Mouse (Mus musculus): Measurements from ENCODE around the gene Slc22a4.
"Not testable (repeated sequence)": the region's sequence is repeated elsewhere in the genome, so short reads cannot be mapped to it uniquely, and the experiment has no call there.

Gene Slc22a4

GRCm38 (mm10) chr11:54056132-54056531 lies 28.2 kb upstream of the Slc22a4 start:
- DNase-seq, result peak; percentile 52

- no peak for DNase-seq
These were observed 26.4 kb upstream of the Slc22a4 start for GRCm38 (mm10) chr11:54054257-54054656.

- no peak for DNase-seq
These were observed 25.2 kb upstream of the Slc22a4 start for GRCm38 (mm10) chr11:54053090-54053489.

- DNase-seq, result no peak
These were observed 24.2 kb upstream of the Slc22a4 start for GRCm38 (mm10) chr11:54052128-54052527.

- no peak for DNase-seq
These were observed 23.3 kb upstream of the Slc22a4 start for GRCm38 (mm10) chr11:54051161-54051560.

GRCm38 (mm10) chr11:54050205-54050604 lies 22.3 kb upstream of the Slc22a4 start:
- peak; percentile 75 for DNase-seq

GRCm38 (mm10) chr11:54040676-54041075 lies 12.8 kb upstream of the Slc22a4 start:
- no peak for DNase-seq

- DNase-seq, result not testable (repeated sequence)
These were observed 5.0 kb upstream of the Slc22a4 start for GRCm38 (mm10) chr11:54032872-54033271.

- no peak for DNase-seq
These were observed 1.1 kb upstream of the Slc22a4 start for GRCm38 (mm10) chr11:54028997-54029396.

- DNase-seq, result no peak
These were observed 503 bp downstream of the Slc22a4 start for GRCm38 (mm10) chr11:54027131-54028043.

- no peak for DNase-seq
These were observed 1.3 kb downstream of the Slc22a4 start for GRCm38 (mm10) chr11:54026491-54027041.

GRCm38 (mm10) chr11:54021396-54022093 lies 6.3 kb downstream of the Slc22a4 start:
- DNase-seq, result no peak

GRCm38 (mm10) chr11:54018893-54019732 lies 8.8 kb downstream of the Slc22a4 start:
- no peak for DNase-seq

- no peak for DNase-seq
These were observed 10.3 kb downstream of the Slc22a4 start for GRCm38 (mm10) chr11:54017596-54017995.

GRCm38 (mm10) chr11:54016051-54016450 lies 11.8 kb downstream of the Slc22a4 start:
- no peak for DNase-seq

- no peak for DNase-seq
These were observed 14.9 kb downstream of the Slc22a4 start for GRCm38 (mm10) chr11:54012961-54013360.

- no peak for DNase-seq
These were observed 16.6 kb downstream of the Slc22a4 start for GRCm38 (mm10) chr11:54011255-54011654.

GRCm38 (mm10) chr11:54008416-54008920 lies 19.4 kb downstream of the Slc22a4 start:
- no peak for DNase-seq

- DNase-seq, result no peak
These were observed 20.2 kb downstream of the Slc22a4 start for GRCm38 (mm10) chr11:54007717-54008116.

GRCm38 (mm10) chr11:54006901-54007300 lies 21.0 kb downstream of the Slc22a4 start:
- DNase-seq, result no peak

GRCm38 (mm10) chr11:54006362-54006761 lies 21.5 kb downstream of the Slc22a4 start:
- not testable (repeated sequence) for DNase-seq

- no peak for DNase-seq
These were observed 23.2 kb downstream of the Slc22a4 start for GRCm38 (mm10) chr11:54004734-54005133.

Measured in layer of hippocampus, adult 9-11 months (tissue).